Mouse (Mus musculus) liver, embryonic 14.5 days (tissue): ENCODE measurements at regions not wholly inside any gene's neighbourhood (a gene's known extent, or its start where the extent isn't known, plus 50 kb on each side); places are given as distances from the start of the nearest gene placed in this dataset.

Experiments
- CTCF ChIP-seq: IDR thresholded peaks from 2 replicates; pipeline ENCODE4 v1.5.1; 2016; ENCODE audit warnings: antibody characterized with exemption, low read depth, control low read depth
- EP300 ChIP-seq: IDR thresholded peaks from 2 replicates; pipeline ENCODE4 v1.6.1; 2016; ENCODE audit warnings: antibody characterized with exemption, low read depth

- no peak for TF ChIP-seq CTCF
- TF ChIP-seq EP300, result no peak
These were observed 163.5 kb upstream of the Prox1 start for GRCm38 (mm10) chr1:190334053-190334452.
